Mouse (Mus musculus): ENCODE data around the gene Adap1.

DNA sequence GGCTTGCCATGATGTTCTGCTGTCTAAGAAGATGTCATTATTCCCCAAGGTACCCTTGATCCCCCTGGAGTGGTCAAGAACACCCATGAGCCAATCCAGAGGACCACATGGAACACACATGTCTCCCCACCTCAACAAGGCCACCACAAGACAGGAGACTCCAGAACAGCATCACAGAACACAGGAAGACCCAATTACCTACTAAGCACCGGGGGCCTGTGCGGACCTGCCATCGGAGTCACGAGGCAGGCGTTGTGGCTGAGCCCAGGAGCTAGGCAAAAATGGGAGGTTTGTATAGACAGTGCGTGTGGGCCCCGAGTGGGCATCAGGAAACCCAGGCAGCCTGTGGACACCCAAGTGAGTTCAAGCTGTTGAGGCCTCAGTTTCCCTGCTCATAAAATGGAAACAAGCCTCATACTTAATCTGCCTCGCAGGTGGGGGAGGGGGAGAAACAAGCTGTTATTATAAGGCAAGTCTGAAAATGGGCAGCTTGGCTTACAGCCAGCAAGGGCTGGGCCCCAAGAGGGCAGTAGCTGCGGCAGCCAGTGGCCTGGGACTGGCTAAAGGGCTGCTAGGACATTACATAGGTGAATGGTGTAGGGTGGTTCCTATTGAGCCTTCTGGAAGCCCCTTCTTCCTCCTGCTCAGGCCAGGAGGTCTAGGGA lies 2.0 kb downstream of the Adap1 start:
- no peak for TF ChIP-seq POLR2A (IDR thresholded peaks at IDR 0.05; ENCODE audit: extremely low read depth, insufficient read depth, low read length)
- TF ChIP-seq CTCF (IDR thresholded peaks at IDR 0.05; ENCODE audit: extremely low read depth, insufficient read depth, low read length): no peak
